Comparison of ENCODE assay signal across 10 mouse cellular contexts in the genomic region with DNA sequence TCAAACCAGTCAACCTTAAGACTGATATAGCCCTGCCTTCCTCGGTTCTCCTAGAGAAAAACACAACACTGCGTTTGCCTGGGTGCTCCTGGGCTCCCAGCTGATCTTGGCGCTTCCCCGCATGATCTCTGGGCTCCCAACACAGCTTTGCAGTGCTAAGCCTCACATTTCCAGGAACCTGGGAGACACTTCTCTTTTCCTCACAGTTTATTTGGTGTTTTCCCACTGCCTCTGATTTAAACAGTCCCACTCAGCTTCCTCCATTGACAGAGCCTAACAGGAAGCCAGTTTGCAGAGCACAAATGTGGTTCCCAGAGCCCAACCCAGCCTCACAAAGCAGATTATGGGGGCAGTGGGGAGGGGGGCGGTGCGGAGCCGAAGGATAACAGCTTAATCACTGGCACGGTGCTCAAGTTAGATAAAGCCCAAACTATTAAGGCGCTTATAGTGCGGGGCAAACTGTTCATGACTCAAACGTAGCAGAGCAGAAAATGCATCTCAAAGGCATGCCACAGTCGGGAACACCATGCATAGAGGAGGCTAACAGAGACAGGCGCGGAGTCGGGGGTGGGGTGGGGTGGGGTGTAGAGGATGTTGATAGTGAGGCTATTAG. TPM values are rescaled to one million over a fixed set of nuclear protein-coding genes. Genes with fewer than 3 reads are reported as not detected.
A peak's percentile ranks its signal among the peaks of the same experiment; 100 is the strongest.
DNase-seq lines count a peak whose midpoint lies in the region; ATAC-seq and TF ChIP-seq lines count a peak whose summit lies in the region.
"Had no signal": no experiment of that assay in that cellular context is flagged by ENCODE, and none has a peak within 500 bp of the region (broad histone marks: within the 10 kb centered on the region; RNA-seq: fewer than 3 reads in every experiment).

No protein-coding gene starts in this region.

- H3K9ac ChIP-seq in kidney, postnatal 0 days (ENCODE audit: low read depth, low read length): no peak overlapping the region
- H3K9ac ChIP-seq in embryonic facial prominence, embryonic 15.5 days: no peak overlapping the region
- H3K9ac ChIP-seq in limb, embryonic 15.5 days: no peak overlapping the region
- H3K9ac ChIP-seq in stomach, embryonic 14.5 days (replicated peaks; ENCODE audit: low read depth, low read length): no peak overlapping the region

- H3K4me2 ChIP-seq in kidney, postnatal 0 days (ENCODE audit: low read length): peak overlapping the region; percentile 45
- 0 out of 2 replicates have a peak overlapping the region, but pooled peaks have one; percentile 8 for H3K4me2 ChIP-seq in embryonic facial prominence, embryonic 15.5 days (replicated peaks)
- H3K4me2 ChIP-seq in limb, embryonic 15.5 days: peak overlapping the region; percentile 26; the same call in 1 of the 2 replicates
- 0 out of 2 replicates have a peak overlapping the region, but pooled peaks have one; percentile 17 for H3K4me2 ChIP-seq in stomach, embryonic 14.5 days (replicated peaks; ENCODE audit: low read depth, low read length)

- H3K36me3 ChIP-seq in kidney, postnatal 0 days (ENCODE audit: insufficient read depth, low read length): no peaks in the 10 kb centered on the region
- H3K36me3 ChIP-seq in embryonic facial prominence, embryonic 15.5 days: no peaks in the 10 kb centered on the region
- no peaks in the 10 kb centered on the region for H3K36me3 ChIP-seq in limb, embryonic 15.5 days
- H3K36me3 ChIP-seq in stomach, embryonic 14.5 days (ENCODE audit: control insufficient read depth, insufficient read depth, low read length): no peaks in the 10 kb centered on the region

- ATAC-seq in kidney, postnatal 0 days (replicated peaks; ENCODE audit: low FRiP score, low read depth): no peak
- ATAC-seq in embryonic facial prominence, embryonic 15.5 days (ENCODE audit: insufficient number of reproducible peaks, low FRiP score, low TSS enrichment, low read depth): no peak
- no peak for ATAC-seq in limb, embryonic 15.5 days (ENCODE audit: insufficient number of reproducible peaks, low FRiP score, low TSS enrichment, low read depth)
- no peak for ATAC-seq in stomach, embryonic 14.5 days (ENCODE audit: insufficient number of reproducible peaks, insufficient read depth, low FRiP score, low read depth)
- ATAC-seq: Patski had no signal

- H3K4me3 ChIP-seq in kidney, postnatal 0 days (replicated peaks; ENCODE audit: low read depth, low read length): no peak overlapping the region
- no peak overlapping the region for H3K4me3 ChIP-seq in embryonic facial prominence, embryonic 15.5 days (replicated peaks)
- H3K4me3 ChIP-seq in limb, embryonic 15.5 days: no peak overlapping the region
- no peak overlapping the region for H3K4me3 ChIP-seq in stomach, embryonic 14.5 days (ENCODE audit: low read depth, low read length)

- H3K27me3 ChIP-seq in kidney, postnatal 0 days (ENCODE audit: insufficient read depth, low read length): no peaks in the 10 kb centered on the region
- H3K27me3 ChIP-seq in embryonic facial prominence, embryonic 15.5 days: 0 out of 2 replicates have a peak, but pooled peaks cover 6% of the 10 kb centered on the region
- no peaks in the 10 kb centered on the region for H3K27me3 ChIP-seq in limb, embryonic 15.5 days
- H3K27me3 ChIP-seq in stomach, embryonic 14.5 days (ENCODE audit: control insufficient read depth, insufficient read depth, low read length): 0 out of 2 replicates have a peak, but pooled peaks cover 4% of the 10 kb centered on the region

- no peaks in the 10 kb centered on the region for H3K4me1 ChIP-seq in kidney, postnatal 0 days (replicated peaks; ENCODE audit: insufficient read depth, low read length)
- H3K4me1 ChIP-seq in embryonic facial prominence, embryonic 15.5 days: 0 out of 2 replicates have a peak, but pooled peaks cover 3% of the 10 kb centered on the region
- H3K4me1 ChIP-seq in limb, embryonic 15.5 days: no peaks in the 10 kb centered on the region
- no peaks in the 10 kb centered on the region for H3K4me1 ChIP-seq in stomach, embryonic 14.5 days (ENCODE audit: control insufficient read depth, insufficient read depth, low read length)

- WGBS in kidney, postnatal 0 days: 12% methylated on average over 15 of the region's 15 CpGs
- 15% methylated on average over 15 of the region's 15 CpGs for WGBS in embryonic facial prominence, embryonic 15.5 days
- 20% methylated on average over 15 of the region's 15 CpGs for WGBS in limb, embryonic 15.5 days
- WGBS in stomach, embryonic 14.5 days: 14% methylated on average over 15 of the region's 15 CpGs

- no peak overlapping the region for H3K27ac ChIP-seq in kidney, postnatal 0 days
- H3K27ac ChIP-seq in embryonic facial prominence, embryonic 15.5 days (replicated peaks): no peak overlapping the region
- no peak overlapping the region for H3K27ac ChIP-seq in limb, embryonic 15.5 days
- H3K27ac ChIP-seq in stomach, embryonic 14.5 days (ENCODE audit: low read length): no peak overlapping the region

- H3K9me3 ChIP-seq in kidney, postnatal 0 days (replicated peaks; ENCODE audit: low read length): no peaks in the 10 kb centered on the region
- no peaks in the 10 kb centered on the region for H3K9me3 ChIP-seq in embryonic facial prominence, embryonic 15.5 days (replicated peaks)
- no peaks in the 10 kb centered on the region for H3K9me3 ChIP-seq in limb, embryonic 15.5 days
- no peaks in the 10 kb centered on the region for H3K9me3 ChIP-seq in stomach, embryonic 14.5 days (ENCODE audit: control insufficient read depth, low read depth, low read length)

- TF ChIP-seq CTCF in kidney, postnatal 0 days (IDR thresholded peaks at IDR 0.05; ENCODE audit: low read depth): no peak

- DNase-seq in kidney, postnatal 0 days (ENCODE audit: low spot score): no peak
- DNase-seq in kidney, adult 11 months: no peak
- no peak for DNase-seq in spleen, postnatal 10 days (ENCODE audit: low spot score in 2 of 2)
- no peak for DNase-seq in T-cell, adult 2 months (ENCODE audit: low spot score)
- DNase-seq: kidney, postnatal 10 days had no signal

RNA-seq across cellular contexts. Expression of gene Hpcal4, which starts 20.6 kb away (rescaled TPM):
- polyA plus RNA-seq in kidney, postnatal 0 days (2015; fragmentation: Nextera tagmentation; extraction: Ambion mirVana): 3.7 and 3.8 TPM in 2 replicates
- polyA plus RNA-seq in embryonic facial prominence, embryonic 15.5 days (2015; fragmentation: Nextera tagmentation; extraction: Ambion mirVana): 0.28 and 0.54 TPM in 2 replicates
- 0.46 and 0.50 TPM in 2 replicates for polyA plus RNA-seq in limb, embryonic 15.5 days (2015; fragmentation: Nextera tagmentation; extraction: Ambion mirVana)
- 5.5 and 6.1 TPM in 2 replicates for polyA plus RNA-seq in stomach, embryonic 14.5 days (2014; fragmentation: Nextera tagmentation; extraction: Ambion mirVana)
- polyA plus RNA-seq: Patski had no signal

RNA-seq across cellular contexts. Expression of gene Ppie, which starts 22.7 kb away (rescaled TPM):
- 76.9 and 82.8 TPM in 2 replicates for polyA plus RNA-seq in kidney, postnatal 0 days (2015; fragmentation: Nextera tagmentation; extraction: Ambion mirVana)
- polyA plus RNA-seq in embryonic facial prominence, embryonic 15.5 days (2015; fragmentation: Nextera tagmentation; extraction: Ambion mirVana): 92.8 and 93.7 TPM in 2 replicates
- polyA plus RNA-seq in limb, embryonic 15.5 days (2015; fragmentation: Nextera tagmentation; extraction: Ambion mirVana): 93.2 and 94.9 TPM in 2 replicates
- polyA plus RNA-seq in stomach, embryonic 14.5 days (2014; fragmentation: Nextera tagmentation; extraction: Ambion mirVana): 104 and 109 TPM in 2 replicates

RNA-seq across cellular contexts. Expression of gene Nt5c1a, which starts 38.9 kb away (rescaled TPM):
- polyA plus RNA-seq in kidney, postnatal 0 days (2015; fragmentation: Nextera tagmentation; extraction: Ambion mirVana): 0.47 and 0.71 TPM in 2 replicates
- polyA plus RNA-seq in embryonic facial prominence, embryonic 15.5 days (2015; fragmentation: Nextera tagmentation; extraction: Ambion mirVana): not detected in 2 replicates
- 0.14 TPM in 1 of 2 replicates, not detected in the other for polyA plus RNA-seq in limb, embryonic 15.5 days (2015; fragmentation: Nextera tagmentation; extraction: Ambion mirVana)
- polyA plus RNA-seq in stomach, embryonic 14.5 days (2014; fragmentation: Nextera tagmentation; extraction: Ambion mirVana): not detected in 2 replicates
- polyA plus RNA-seq: embryonic facial prominence, embryonic 11.5 days; Patski had no signal

RNA-seq across cellular contexts. Expression of gene Oxct2b, which starts 46.3 kb away (rescaled TPM):
- 0.17 and 0.20 TPM in 2 replicates for polyA plus RNA-seq in kidney, postnatal 0 days (2015; fragmentation: Nextera tagmentation; extraction: Ambion mirVana)
- 0.13 and 0.24 TPM in 2 replicates for polyA plus RNA-seq in embryonic facial prominence, embryonic 15.5 days (2015; fragmentation: Nextera tagmentation; extraction: Ambion mirVana)
- polyA plus RNA-seq in limb, embryonic 15.5 days (2015; fragmentation: Nextera tagmentation; extraction: Ambion mirVana): 0.12 and 0.15 TPM in 2 replicates
- polyA plus RNA-seq in stomach, embryonic 14.5 days (2014; fragmentation: Nextera tagmentation; extraction: Ambion mirVana): not detected in 2 replicates
- polyA plus RNA-seq: embryonic facial prominence, embryonic 11.5 days; Patski had no signal

RNA-seq across cellular contexts. Expression of gene Bmp8b, which starts 57.4 kb away (rescaled TPM):
- 0.34 and 0.38 TPM in 2 replicates for polyA plus RNA-seq in kidney, postnatal 0 days (2015; fragmentation: Nextera tagmentation; extraction: Ambion mirVana)
- polyA plus RNA-seq in embryonic facial prominence, embryonic 15.5 days (2015; fragmentation: Nextera tagmentation; extraction: Ambion mirVana): 1.2 and 1.7 TPM in 2 replicates
- polyA plus RNA-seq in limb, embryonic 15.5 days (2015; fragmentation: Nextera tagmentation; extraction: Ambion mirVana): 1.2 and 1.3 TPM in 2 replicates
- 0.80 and 1.1 TPM in 2 replicates for polyA plus RNA-seq in stomach, embryonic 14.5 days (2014; fragmentation: Nextera tagmentation; extraction: Ambion mirVana)
